Mouse (Mus musculus) liver, adult 2 months (tissue): ENCODE data around the gene Maml3.

Experiments used
- CTCF ChIP-seq: fragments of 200-500 bp; IDR thresholded peaks from 2 replicates; pipeline ENCODE4 v1.5.1; 2011; ENCODE audit warnings: low read depth, low read length, control low read depth
- POLR2A ChIP-seq: fragments of 200-500 bp; IDR thresholded peaks from 2 replicates; pipeline ENCODE4 v1.6.1; 2011; ENCODE audit warnings: low read length, control low read depth; ENCODE audit not compliant: insufficient read depth; ENCODE audit errors: extremely low read depth

DNA sequence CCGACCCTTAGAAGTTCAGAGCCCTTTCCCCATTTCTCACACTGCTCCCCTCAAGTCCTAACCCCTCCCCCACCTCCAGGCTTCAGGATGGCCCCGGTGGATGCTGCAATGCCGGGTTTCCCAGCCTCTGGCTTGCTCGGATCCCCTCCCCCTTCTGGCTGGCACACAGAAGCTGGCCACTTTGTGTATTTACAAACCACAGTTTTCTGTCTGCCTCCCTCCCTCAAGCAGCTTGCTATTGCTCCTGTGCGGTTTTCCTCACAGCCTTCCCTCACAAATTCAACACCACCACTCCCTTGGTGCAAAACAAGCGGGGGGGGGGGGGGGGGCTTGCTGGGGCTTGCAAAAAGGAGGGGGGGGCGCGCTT is 216.6 kb downstream of the Maml3 start:
- TF ChIP-seq POLR2A (no peak), CTCF (no peak)
